Mouse (Mus musculus) liver, adult 2 months (tissue): ENCODE data around the gene Vcp.

ENCODE experiments used
- CTCF ChIP-seq: fragments of 200-500 bp; IDR thresholded peaks from 2 replicates; pipeline ENCODE4 v1.5.1; 2011; ENCODE audit warnings: low read depth, low read length, control low read depth
- POLR2A ChIP-seq: fragments of 200-500 bp; IDR thresholded peaks from 2 replicates; pipeline ENCODE4 v1.6.1; 2011; ENCODE audit warnings: low read length, control low read depth; ENCODE audit not compliant: insufficient read depth; ENCODE audit errors: extremely low read depth

GRCm38 (mm10) chr4:42963480-42963879, 36.8 kb downstream of the Vcp start:
- TF ChIP-seq POLR2A (no peak), CTCF (no peak)
